Comparison of ENCODE assay signal across 11 mouse cellular contexts in the genomic region with DNA sequence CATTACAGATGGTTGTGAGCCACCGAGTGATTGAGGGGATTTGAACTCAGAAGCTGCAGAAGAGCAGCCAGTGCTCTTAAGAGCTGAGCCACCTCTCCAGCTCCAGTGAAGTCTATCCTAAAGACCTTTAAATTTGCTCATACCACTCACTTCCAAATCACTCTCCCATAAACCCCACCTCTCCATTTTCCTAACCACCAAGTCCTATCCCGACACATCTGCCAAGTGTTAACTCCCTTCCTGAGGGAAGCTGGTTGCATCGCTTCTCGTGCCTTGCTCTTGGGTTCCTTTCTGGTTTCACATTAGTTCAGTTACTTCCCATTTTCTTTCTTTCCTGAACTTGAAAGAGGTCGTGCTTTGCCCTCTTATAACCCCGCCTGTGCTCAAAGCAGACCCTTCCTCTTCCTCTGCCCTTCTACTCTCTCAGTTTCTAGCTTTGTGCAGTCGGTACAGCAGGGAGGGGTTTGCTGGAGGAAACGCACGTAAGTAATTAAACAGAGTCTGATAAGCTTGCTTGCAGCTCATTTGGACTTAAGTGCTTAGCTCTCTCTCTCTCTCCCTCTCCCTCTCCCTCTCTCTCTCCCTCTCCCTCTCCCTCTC.
A peak's percentile ranks its signal among the peaks of the same experiment; 100 is the strongest.
DNase-seq lines count a peak whose midpoint lies in the region; ATAC-seq and TF ChIP-seq lines count a peak whose summit lies in the region.
"Had no signal": no experiment of that assay in that cellular context is flagged by ENCODE, and none has a peak within 500 bp of the region (broad histone marks: within the 10 kb centered on the region; RNA-seq: fewer than 3 reads in every experiment).

No protein-coding gene starts in this region.

- no peak for DNase-seq in lung, adult 2 months
- DNase-seq in lung, postnatal 14 days: no peak
- no peak for DNase-seq in embryonic facial prominence, embryonic 14.5 days (ENCODE audit: low spot score)
- no peak for DNase-seq in ovary, adult 18-20 months (ENCODE audit: low spot score)
- no peak for DNase-seq in embryo, embryonic 10 days (ENCODE audit: low spot score)
- DNase-seq: cerebellum, adult 11-12 months; thymus, adult 18-20 months had no signal

- peaks cover 6% of the 10 kb centered on the region for H3K4me1 ChIP-seq in forebrain, embryonic 15.5 days
- H3K4me1 ChIP-seq in forebrain, embryonic 13.5 days: peaks cover 17% of the 10 kb centered on the region
- H3K4me1 ChIP-seq in lung, adult 2 months (ENCODE audit: control insufficient read depth, insufficient read depth, low read length): no peaks in the 10 kb centered on the region; the same call in 1 of the 2 replicates
- H3K4me1 ChIP-seq in embryonic facial prominence, embryonic 14.5 days (ENCODE audit: control insufficient read depth, insufficient read depth, low read length): 0 out of 2 replicates have a peak, but pooled peaks cover 5% of the 10 kb centered on the region
- H3K4me1 ChIP-seq in megakaryocyte, embryonic 14.5 days: peaks cover 6% of the 10 kb centered on the region

- TF ChIP-seq CTCF in lung, adult 2 months (IDR thresholded peaks at IDR 0.05; ENCODE audit: insufficient read depth, low read length): no peak

- H3K9me3 ChIP-seq in forebrain, embryonic 15.5 days: no peaks in the 10 kb centered on the region
- no peaks in the 10 kb centered on the region for H3K9me3 ChIP-seq in forebrain, embryonic 13.5 days (replicated peaks)
- H3K9me3 ChIP-seq in embryonic facial prominence, embryonic 14.5 days (ENCODE audit: control insufficient read depth, low read length): no peaks in the 10 kb centered on the region
- H3K9me3 ChIP-seq in megakaryocyte, embryonic 14.5 days: no peaks in the 10 kb centered on the region
- H3K9me3 ChIP-seq: midbrain, embryonic 13.5 days had no signal

- WGBS in forebrain, embryonic 15.5 days: 35% methylated on average over 9 of the region's 9 CpGs
- WGBS in forebrain, embryonic 13.5 days: 45% methylated on average over 9 of the region's 9 CpGs
- 23% methylated on average over 9 of the region's 9 CpGs for WGBS in lung, adult 2 months
- WGBS in embryonic facial prominence, embryonic 14.5 days: 35% methylated on average over 9 of the region's 9 CpGs

- H3K36me3 ChIP-seq in forebrain, embryonic 15.5 days: no peaks in the 10 kb centered on the region
- no peaks in the 10 kb centered on the region for H3K36me3 ChIP-seq in forebrain, embryonic 13.5 days (ENCODE audit: poor library complexity, severe bottlenecking)
- H3K36me3 ChIP-seq in embryonic facial prominence, embryonic 14.5 days (ENCODE audit: control insufficient read depth, insufficient read depth, low read length): no peaks in the 10 kb centered on the region
- no peaks in the 10 kb centered on the region for H3K36me3 ChIP-seq in megakaryocyte, embryonic 14.5 days (replicated peaks; ENCODE audit: low read length)
- H3K36me3 ChIP-seq: midbrain, embryonic 13.5 days had no signal

- H3K27me3 ChIP-seq in forebrain, embryonic 15.5 days: no peaks in the 10 kb centered on the region
- H3K27me3 ChIP-seq in forebrain, embryonic 13.5 days: no peaks in the 10 kb centered on the region
- H3K27me3 ChIP-seq in embryonic facial prominence, embryonic 14.5 days (replicated peaks; ENCODE audit: control insufficient read depth, insufficient read depth, low read length): no peaks in the 10 kb centered on the region
- no peaks in the 10 kb centered on the region for H3K27me3 ChIP-seq in megakaryocyte, embryonic 14.5 days (replicated peaks)
- H3K27me3 ChIP-seq: midbrain, embryonic 13.5 days had no signal

- TF ChIP-seq POLR2A in lung, adult 2 months (IDR thresholded peaks at IDR 0.05; ENCODE audit: borderline replicate concordance, extremely low read depth, low read depth, low read length): no peak

- 0 out of 2 replicates have a peak, but pooled peaks have one; percentile 48 for ATAC-seq in forebrain, embryonic 15.5 days (replicated peaks)
- ATAC-seq in forebrain, embryonic 13.5 days: no peak
- ATAC-seq in embryonic facial prominence, embryonic 14.5 days (ENCODE audit: low read depth): no peak
- ATAC-seq: midbrain, embryonic 13.5 days had no signal

- no peak overlapping the region for H3K27ac ChIP-seq in forebrain, embryonic 15.5 days (replicated peaks)
- no peak overlapping the region for H3K27ac ChIP-seq in forebrain, embryonic 13.5 days
- no peak overlapping the region for H3K27ac ChIP-seq in embryonic facial prominence, embryonic 14.5 days (replicated peaks; ENCODE audit: low read depth, low read length)
- H3K27ac ChIP-seq: midbrain, embryonic 13.5 days had no signal

- no peak overlapping the region for H3K4me2 ChIP-seq in forebrain, embryonic 15.5 days (replicated peaks)
- no peak overlapping the region for H3K4me2 ChIP-seq in forebrain, embryonic 13.5 days
- peak overlapping the region; percentile 10; the same call in 1 of the 2 replicates for H3K4me2 ChIP-seq in embryonic facial prominence, embryonic 14.5 days (ENCODE audit: low read depth, low read length)

- no peak overlapping the region for H3K4me3 ChIP-seq in forebrain, embryonic 15.5 days
- no peak overlapping the region for H3K4me3 ChIP-seq in forebrain, embryonic 13.5 days
- peak overlapping the region; percentile 58 for H3K4me3 ChIP-seq in lung, adult 2 months (replicated peaks; ENCODE audit: extremely low read depth, low read depth, low read length)
- no peak overlapping the region for H3K4me3 ChIP-seq in embryonic facial prominence, embryonic 14.5 days (ENCODE audit: low read depth, low read length)
- peak overlapping the region; percentile 81 for H3K4me3 ChIP-seq in megakaryocyte, embryonic 14.5 days (replicated peaks)
- H3K4me3 ChIP-seq: midbrain, embryonic 13.5 days had no signal

- H3K9ac ChIP-seq in forebrain, embryonic 15.5 days (replicated peaks): no peak overlapping the region
- H3K9ac ChIP-seq in forebrain, embryonic 13.5 days: no peak overlapping the region
- H3K9ac ChIP-seq in embryonic facial prominence, embryonic 14.5 days (ENCODE audit: low read depth, low read length): no peak overlapping the region
- H3K9ac ChIP-seq: midbrain, embryonic 13.5 days had no signal

Comparison
In these comparisons a context has a peak if more than half of its experiments do, and no peak if none do; other contexts are left out.
1. H3K4me3 ChIP-seq: peak in lung, adult 2 months (single experiment) and megakaryocyte, embryonic 14.5 days (single experiment); none in forebrain, embryonic 15.5 days (single experiment), forebrain, embryonic 13.5 days (single experiment) and embryonic facial prominence, embryonic 14.5 days (single experiment).